Mouse (Mus musculus) left cerebral cortex, postnatal 25 days (tissue): Measurements from ENCODE around the gene Sav1. TPM values are rescaled to one million over a fixed set of nuclear protein-coding genes. Genes with fewer than 3 reads are reported as not detected.
A peak's percentile ranks its signal among the peaks of the same experiment; 100 is the strongest.

Experiments
- DNase-seq, 2 experiments: peaks; one replicate each; pipeline ENCODE4 v3.0.0; 2022; ENCODE audit warnings: low spot score in 2 of 2, mixed read lengths in 1 of 2
- intact Hi-C: fragments of 180-260 bp; cut with DNase I; formaldehyde crosslinking; loops from one replicate; pipeline ENCODE4 v1.15.1; 2025
- total RNA-seq, 2 experiments: library from RNA; stranded (reverse); gene quantifications; 2 replicates each; pipeline ENCODE4 v1.2.3; 2021

The Sav1 gene
- 10 to 100 TPM; 19.3 to 22.3 TPM for total RNA-seq

GRCm38 (mm10) chr12:69986786-69987497, at the start of gene Sav1:
Sav1 (minus strand) TSS chr12:69987002.
- intact Hi-C loops: loop anchor here (2.0 kb wide), 1 partner anchor 28 kb away; no protein-coding TSS in a partner anchor
- peak; percentile 83 to 91 for DNase-seq

- intact Hi-C loops: no loop called here
- no peak for DNase-seq
Observed at GRCm38 (mm10) chr12:70026233-70026632, 39.4 kb upstream of the Sav1 start.

- intact Hi-C loops: no loop called here
- no peak for DNase-seq
Observed at GRCm38 (mm10) chr12:70025431-70025830, 38.6 kb upstream of the Sav1 start.

- intact Hi-C loops: no loop called here
- no peak for DNase-seq
Observed at GRCm38 (mm10) chr12:70023580-70023979, 36.8 kb upstream of the Sav1 start.

GRCm38 (mm10) chr12:70018153-70018552, 31.4 kb upstream of the Sav1 start:
- intact Hi-C loops: no loop called here
- no peak for DNase-seq

GRCm38 (mm10) chr12:70015936-70016335, 29.1 kb upstream of the Sav1 start:
- intact Hi-C loops: loop anchor here (2.0 kb wide), 1 partner anchor 29 kb away; the partner anchor contains the start of gene Sav1
- peak in 1 of 2 experiments; percentile 72 for DNase-seq

- no peak for DNase-seq
- intact Hi-C loops: no loop called here
Observed at GRCm38 (mm10) chr12:70011681-70012080, 24.9 kb upstream of the Sav1 start.

GRCm38 (mm10) chr12:70010356-70010755, 23.6 kb upstream of the Sav1 start:
- intact Hi-C loops: no loop called here
- no peak for DNase-seq

GRCm38 (mm10) chr12:70005103-70005502, 18.3 kb upstream of the Sav1 start:
- intact Hi-C loops: no loop called here
- no peak for DNase-seq

- intact Hi-C loops: no loop called here
- DNase-seq: no peak
Observed at GRCm38 (mm10) chr12:69998186-69998983, 11.6 kb upstream of the Sav1 start.

GRCm38 (mm10) chr12:69995382-69995781, 8.6 kb upstream of the Sav1 start:
- intact Hi-C loops: no loop called here
- no peak for DNase-seq

GRCm38 (mm10) chr12:69986241-69986762, 500 bp downstream of the Sav1 start:
- peak in 1 of 2 experiments; percentile 25 for DNase-seq
- intact Hi-C loops: loop anchor here (2.0 kb wide), 1 partner anchor 28 kb away; no protein-coding TSS in a partner anchor

GRCm38 (mm10) chr12:69985546-69985945, 1.3 kb downstream of the Sav1 start:
- DNase-seq: no peak
- intact Hi-C loops: no loop called here

GRCm38 (mm10) chr12:69982874-69983273, 3.9 kb downstream of the Sav1 start:
- DNase-seq: no peak
- intact Hi-C loops: loop anchor here (5.0 kb wide), 1 partner anchor 69 kb away; no protein-coding TSS in a partner anchor

- intact Hi-C loops: no loop called here
- no peak for DNase-seq
Observed at GRCm38 (mm10) chr12:69977376-69977998, 9.3 kb downstream of the Sav1 start.

GRCm38 (mm10) chr12:69976688-69977087, 10.1 kb downstream of the Sav1 start:
- intact Hi-C loops: no loop called here
- no peak for DNase-seq

GRCm38 (mm10) chr12:69973666-69974065, 13.1 kb downstream of the Sav1 start:
- intact Hi-C loops: no loop called here
- no peak for DNase-seq

GRCm38 (mm10) chr12:69968154-69968553, 18.6 kb downstream of the Sav1 start:
- intact Hi-C loops: no loop called here
- DNase-seq: no peak

GRCm38 (mm10) chr12:69967112-69967511, 19.7 kb downstream of the Sav1 start:
- intact Hi-C loops: no loop called here
- DNase-seq: no peak

- no peak for DNase-seq
- intact Hi-C loops: no loop called here
Observed at GRCm38 (mm10) chr12:69966071-69966470, 20.7 kb downstream of the Sav1 start.
